Mouse (Mus musculus) heart, postnatal 36 days (tissue): ENCODE measurements around the gene C9. TPM values are rescaled to one million over a fixed set of nuclear protein-coding genes. Genes with fewer than 3 reads are reported as not detected.

Experiments used
- DNase-seq, 2 experiments: peaks; one replicate each; pipeline ENCODE4 v3.0.0; 2021 to 2022
- intact Hi-C: fragments of 180-260 bp; cut with DNase I; formaldehyde crosslinking; loops from one replicate; pipeline ENCODE4 v1.15.1; 2025
- total RNA-seq, 2 experiments: library from RNA; stranded (reverse); gene quantifications; 2 replicates each; pipeline ENCODE4 v1.2.3; 2021

Gene C9
- total RNA-seq = not detected

DNA sequence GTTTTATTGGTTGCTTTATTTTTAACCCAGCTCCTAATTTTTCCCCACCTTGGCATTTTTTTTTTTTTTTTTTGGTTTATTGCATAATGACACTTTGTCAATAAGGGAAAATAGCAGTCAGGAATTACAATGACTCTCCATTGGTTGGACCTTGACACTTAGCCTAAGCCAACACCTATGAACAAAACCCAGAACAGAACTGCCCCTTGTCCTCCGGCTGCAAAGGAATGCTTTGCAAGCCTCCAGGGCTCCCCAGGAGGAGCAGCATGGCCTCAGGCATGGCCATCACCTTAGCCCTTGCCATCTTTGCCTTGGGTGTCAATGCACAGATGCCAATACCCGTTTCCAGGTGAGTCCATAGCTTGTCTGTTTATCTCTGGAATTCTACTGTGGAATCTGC, at the start of gene C9:
Gene C9 (plus strand): TSS at position 193 of the 400 bp plus-strand sequence.
- intact Hi-C loops = no loop called here

DNA sequence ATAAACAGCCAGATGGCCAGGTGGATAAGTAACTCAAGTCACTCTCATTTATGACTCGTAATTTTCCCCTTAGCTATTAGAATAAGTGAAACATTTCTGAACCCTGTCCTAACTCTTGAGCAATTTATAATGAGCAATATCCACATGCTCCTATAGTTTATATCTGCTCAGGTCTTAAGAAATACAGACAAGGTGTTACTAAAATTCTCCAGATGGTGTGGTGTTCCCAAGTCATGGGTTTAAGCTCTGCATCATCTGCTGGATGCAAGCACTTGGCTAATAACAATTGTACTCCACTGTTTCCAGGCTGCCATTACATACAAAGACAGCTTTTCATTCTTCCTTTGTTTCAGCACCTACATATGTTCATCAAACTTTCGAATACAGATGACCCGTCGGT, 46.9 kb upstream of the C9 start:
- intact Hi-C loops = no loop called here

More for the DNA sequence above, at the start of gene C9:
- no peak for DNase-seq

DNA sequence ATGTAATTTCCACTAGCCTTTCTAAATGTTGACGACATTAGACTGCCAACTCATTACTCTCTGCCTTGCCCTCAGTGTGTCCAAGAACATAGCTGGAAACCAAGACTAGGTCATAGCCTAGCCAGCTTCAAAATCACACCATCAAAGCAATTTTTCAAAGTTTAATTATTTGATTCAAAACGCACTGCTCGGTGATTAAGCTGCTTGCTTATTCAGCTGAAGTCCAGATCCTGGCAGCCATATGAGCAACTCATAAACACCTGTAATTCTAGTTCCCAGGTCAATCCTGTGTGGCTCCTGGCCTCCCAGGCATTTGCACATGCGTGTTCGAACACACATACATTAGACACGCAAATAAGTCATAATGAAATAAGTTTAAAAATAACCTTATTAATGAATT, 46.2 kb upstream of the C9 start:
- intact Hi-C loops = no loop called here

More for the DNA sequence above, 46.9 kb upstream of the C9 start:
- DNase-seq = no peak

DNA sequence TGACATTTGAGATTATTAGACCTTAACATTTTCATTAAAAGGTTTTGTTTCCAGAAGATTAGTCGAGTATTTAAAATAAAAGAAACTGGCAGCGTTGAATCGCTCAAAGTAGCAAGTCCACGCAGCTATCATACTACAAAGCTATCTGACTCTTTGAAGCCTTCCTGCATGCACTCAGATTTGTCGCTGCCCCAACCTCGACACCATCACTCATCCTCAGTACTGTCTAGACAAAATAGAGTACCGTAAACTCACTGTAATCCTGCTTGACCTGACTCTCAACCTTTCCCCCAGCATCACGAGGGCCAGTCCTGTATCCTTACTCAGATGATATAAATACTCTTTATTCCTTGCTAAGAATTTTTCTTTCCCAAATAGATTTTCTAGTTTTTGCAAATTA, 45.0 kb upstream of the C9 start:
- DNase-seq = no peak
- intact Hi-C loops = no loop called here

More for the DNA sequence above, 46.2 kb upstream of the C9 start:
- no peak for DNase-seq

DNA sequence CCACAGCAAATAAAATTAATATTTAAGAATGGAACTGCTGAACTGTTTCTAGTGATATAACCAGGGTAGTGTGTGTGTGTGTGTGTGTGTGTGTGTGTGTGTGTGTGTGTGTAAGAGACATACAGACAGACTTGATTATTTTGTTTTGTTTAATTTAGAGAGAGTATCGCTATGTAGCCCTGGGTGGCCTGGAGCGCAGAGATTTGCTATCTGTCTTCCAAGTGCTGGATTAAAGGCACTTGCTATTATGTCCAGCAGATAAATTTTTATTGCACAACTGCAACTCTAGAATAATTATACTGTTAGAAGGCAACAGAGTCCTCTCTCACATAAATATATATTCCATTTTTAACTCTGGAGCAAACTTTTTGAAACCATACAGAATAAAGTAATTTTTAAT, 42.7 kb upstream of the C9 start:
- intact Hi-C loops = no loop called here
- no peak for DNase-seq

DNA sequence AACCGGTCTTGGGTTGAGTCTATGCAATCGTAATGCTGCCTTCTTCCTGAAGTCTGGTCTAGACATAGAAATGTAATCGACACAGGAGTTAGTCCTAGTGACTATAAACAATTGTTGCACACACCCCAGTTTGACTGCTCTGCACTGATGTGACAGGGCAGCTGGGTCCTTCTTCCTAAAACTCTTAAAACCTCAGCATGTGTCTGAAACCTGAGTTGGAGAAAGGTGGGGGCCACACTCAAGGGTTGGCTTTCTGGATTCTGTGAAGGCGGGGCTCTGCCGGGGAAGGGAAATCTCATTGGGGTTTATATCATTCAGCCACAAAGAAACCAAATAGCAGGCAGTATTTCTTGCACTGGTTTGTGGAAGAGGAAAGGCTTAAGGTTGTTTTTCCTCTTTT, 41.0 kb upstream of the C9 start:
- intact Hi-C loops = loop anchor here (2.0 kb wide), 1 partner anchor 15 kb away; no protein-coding TSS in a partner anchor
- no peak for DNase-seq

DNA sequence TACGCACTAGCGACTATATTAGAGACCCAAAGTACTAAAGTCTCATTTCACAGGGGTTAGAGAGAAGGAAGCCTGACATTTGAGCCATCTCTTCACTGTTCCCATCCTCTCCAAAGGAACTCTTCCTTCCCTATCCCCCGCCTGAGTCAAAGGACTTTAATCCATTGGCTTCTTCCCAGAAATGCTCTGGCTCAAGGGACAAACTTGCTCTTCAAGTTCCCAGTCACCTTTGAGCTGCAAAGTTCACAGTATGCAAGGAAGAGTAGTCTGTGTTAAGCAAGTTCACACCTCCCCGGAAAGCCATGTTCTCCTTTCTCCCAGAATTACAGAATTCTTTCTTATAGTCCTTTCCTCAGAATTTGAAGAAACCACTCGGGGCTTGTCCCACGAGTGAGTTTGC, 38.4 kb upstream of the C9 start:
- DNase-seq = no peak
- intact Hi-C loops = no loop called here

DNA sequence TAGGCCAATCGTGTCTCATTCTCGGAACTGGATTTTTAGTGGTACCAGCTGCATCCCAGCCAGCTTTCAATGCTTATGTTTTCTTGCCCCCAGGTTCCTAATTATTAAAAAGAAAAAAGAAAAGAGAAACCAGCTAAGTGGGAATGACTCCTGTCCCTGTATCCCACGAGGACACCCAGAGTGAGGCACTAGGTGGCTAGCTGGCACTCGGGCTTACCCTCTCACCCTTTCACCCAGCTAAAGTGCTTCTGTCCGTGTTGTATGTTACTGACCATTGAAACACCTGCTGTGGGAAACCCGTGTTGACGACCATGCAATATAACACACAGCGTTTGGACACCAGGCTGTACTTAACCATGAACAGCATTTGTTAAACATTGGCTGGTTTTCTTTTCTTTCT, 36.1 kb upstream of the C9 start:
- intact Hi-C loops = no loop called here
- no peak for DNase-seq

DNA sequence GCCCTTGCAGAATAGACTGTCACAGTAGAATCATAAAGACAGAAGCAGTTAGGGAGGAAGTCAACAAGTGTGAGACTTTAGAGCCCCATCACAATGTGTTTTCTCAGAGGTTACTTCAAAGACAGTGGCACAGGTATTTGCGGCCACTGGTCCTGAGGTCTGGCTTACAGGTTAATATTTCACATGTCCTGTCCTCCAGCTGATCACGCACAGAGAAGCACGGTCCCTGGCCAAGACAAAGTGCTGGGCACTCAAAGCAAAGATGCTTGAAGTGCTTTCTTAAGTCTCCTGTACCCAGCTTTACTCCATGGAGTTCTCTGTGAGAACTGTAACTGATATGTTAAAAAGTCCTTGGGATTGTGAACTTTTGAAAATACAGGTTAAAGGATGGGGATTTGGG, 35.0 kb upstream of the C9 start:
- DNase-seq = no peak
- intact Hi-C loops = no loop called here

DNA sequence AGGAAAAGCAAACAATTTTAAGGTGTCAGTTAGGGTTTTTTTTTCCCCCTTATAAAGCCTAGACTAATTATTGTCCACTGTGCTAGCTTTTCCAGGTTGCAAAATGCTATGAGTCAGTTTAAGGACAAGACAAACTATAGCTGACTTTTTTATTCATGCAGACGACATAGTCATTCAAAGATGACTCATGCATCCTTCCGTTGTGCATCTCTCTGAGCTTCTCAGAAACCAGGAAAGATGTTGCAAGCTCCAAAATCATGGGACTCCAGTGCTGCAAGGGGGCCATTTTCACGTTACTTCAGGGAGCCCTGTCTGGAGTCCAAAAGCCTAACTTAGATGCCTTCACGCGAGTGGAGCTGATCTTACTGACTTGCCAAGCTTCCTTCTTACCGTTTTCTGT, 33.8 kb upstream of the C9 start:
- no peak for DNase-seq
- intact Hi-C loops = no loop called here

DNA sequence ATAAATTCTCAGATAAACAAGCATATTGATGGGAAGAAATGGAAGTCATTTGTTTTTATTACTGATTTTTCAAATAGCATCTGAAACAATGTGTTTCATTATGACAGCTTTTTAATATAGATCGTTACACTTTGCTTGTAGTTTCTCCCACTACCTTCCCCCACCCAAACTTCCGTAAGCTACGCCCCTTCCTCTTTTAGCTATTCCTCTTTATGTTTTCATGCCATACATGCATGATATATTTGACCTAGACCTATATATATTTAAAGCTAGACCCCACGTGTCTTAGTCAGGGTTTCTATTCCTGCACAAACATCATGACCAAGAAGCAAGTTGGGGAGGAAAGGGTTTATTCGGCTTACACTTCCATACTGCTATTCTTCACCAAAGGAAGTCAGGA, 29.8 kb upstream of the C9 start:
- DNase-seq = no peak
- intact Hi-C loops = no loop called here

DNA sequence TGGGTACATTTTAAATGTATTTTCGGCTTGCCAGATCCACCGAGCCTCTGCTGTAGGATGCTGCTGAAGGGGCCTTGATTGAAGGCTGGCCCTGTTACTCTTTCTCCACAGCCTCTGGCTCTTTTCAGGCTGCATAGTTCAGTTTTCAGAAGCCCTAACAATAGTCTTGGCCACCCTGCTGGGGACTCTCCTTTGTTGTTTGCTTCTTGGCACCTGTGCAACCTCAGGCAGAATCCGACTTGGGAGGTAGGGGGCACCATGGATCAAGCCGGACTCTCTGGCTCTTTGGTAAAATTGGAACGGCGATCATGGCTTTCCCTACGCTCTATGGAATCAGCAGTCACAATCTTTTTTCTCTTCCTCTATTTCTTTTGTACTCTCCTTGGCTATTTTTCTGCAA, 13.3 kb upstream of the C9 start:
- no peak for DNase-seq
- intact Hi-C loops = no loop called here

DNA sequence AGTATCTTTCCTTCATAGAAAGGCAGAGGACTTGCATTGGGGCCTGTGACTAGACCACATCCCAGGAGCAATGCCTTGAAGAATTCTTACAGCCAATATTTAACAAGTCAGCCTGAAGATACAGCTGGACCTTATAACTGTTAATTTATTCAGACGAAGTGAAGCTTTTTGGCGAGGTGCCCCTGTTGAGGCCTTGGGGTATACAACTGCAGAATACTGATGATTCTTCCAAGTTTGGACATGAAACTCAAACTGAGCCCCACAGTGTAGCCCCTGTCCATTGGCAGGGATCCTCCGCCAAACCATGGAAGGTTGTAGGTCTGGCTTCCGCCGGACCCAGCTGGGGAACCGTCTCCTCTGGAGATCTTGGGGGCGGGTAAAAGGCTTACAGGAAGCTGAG, 12.7 kb upstream of the C9 start:
- intact Hi-C loops = no loop called here
- peak in 1 of 2 experiments; percentile 15 for DNase-seq

DNA sequence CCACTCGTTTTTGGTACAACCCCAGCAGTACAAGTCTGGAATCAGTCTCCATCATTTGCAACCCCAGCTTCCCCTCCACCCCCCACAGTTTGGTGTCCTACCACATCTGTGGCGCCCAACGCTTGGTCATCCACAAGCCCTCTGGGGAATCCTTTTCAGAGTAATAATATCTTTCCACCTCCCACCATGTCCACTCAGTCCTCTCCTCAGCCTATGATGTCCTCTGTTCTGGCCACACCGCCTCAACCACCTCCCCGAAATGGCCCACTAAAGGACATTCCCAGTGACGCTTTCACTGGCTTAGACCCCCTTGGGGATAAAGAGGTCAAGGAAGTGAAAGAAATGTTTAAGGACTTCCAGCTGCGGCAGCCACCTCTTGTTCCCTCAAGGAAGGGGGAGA, 9.8 kb upstream of the C9 start:
- no peak for DNase-seq
- intact Hi-C loops = loop anchor here (1.0 to 5.0 kb wide), 3 partner anchors 48 to 197 kb away; no protein-coding TSS in a partner anchor

DNA sequence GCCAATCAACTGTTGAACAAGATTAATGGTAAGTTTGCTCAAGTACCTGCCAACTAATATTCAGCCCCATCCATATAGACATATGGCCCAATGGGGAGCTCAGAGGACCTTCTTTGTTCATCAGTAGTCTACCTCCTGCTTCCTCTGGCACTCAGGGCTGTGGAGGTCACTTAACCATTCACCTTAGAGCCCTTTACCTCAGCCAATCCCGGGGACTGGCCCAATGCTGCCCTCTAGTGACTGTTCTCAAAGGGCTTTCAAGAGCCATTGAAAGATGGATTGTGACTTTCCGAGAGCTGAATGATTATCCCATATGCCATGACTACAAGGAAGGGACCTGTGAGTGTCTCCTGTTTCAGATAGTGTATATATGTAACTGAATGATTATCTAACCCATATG, 9.4 kb upstream of the C9 start:
- intact Hi-C loops = loop anchor here (1.0 to 5.0 kb wide), 3 partner anchors 48 to 197 kb away; no protein-coding TSS in a partner anchor
- DNase-seq = peak; percentile 47 to 51

DNA sequence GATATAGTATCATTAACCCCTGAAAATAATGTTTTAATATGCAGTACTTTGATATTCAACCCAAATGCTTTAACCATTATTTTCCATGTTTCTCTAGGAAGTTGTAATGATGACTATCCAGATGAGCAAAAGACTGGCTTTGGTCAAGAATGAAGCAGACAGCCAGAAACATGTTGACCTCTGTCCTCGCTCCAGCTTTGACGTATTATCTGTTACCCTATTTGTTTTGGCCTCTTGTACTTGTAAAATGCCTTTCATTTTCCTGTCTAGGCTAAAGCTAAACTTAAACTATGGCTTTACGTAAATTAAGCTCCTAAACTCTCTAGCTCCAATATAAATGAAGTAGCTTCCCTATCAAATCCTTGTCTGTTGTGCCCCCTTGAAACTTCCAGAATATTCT, 6.4 kb upstream of the C9 start:
- no peak for DNase-seq
- intact Hi-C loops = loop anchor here (5.0 kb wide), 2 partner anchors 51 to 129 kb away; no protein-coding TSS in a partner anchor

DNA sequence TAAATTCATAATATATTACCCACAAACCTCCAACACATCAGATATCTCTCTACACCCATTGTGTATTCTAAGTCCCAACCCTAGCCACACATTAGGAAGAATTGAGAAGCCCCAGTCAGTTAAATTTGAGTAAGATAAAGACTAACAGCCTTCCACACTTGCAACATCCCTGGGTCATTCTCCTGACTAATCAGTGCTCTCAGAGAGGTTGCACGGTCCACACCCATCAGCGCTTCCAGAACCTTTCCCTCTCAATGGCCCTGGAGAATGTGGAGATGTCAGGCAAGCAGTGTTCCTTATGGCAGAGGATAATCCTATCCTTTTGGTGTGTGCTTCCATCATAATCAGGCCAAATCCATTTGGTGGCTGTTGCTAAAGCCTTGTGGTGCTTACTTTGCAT, 675 bp upstream of the C9 start:
- intact Hi-C loops = no loop called here
- no peak for DNase-seq

DNA sequence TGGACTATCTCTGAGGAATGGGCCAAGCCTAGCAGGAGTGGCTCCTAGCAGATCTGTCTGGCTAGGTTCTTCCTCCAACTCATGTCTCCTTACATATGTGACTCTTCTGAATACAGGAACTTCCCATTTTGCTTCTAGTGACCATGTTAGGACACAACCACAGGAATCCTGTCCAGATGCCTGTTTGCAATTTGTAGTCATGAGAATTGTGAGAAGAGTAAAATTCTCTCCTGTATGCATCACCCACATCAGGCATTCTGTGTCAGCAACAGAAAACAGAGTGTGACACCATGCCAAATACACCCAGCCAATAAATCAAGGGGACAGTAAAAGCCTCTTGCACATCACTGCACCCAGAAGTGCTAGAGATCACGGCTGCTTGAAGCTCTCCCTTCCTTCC, 1.1 kb downstream of the C9 start:
- no peak for DNase-seq
- intact Hi-C loops = no loop called here

DNA sequence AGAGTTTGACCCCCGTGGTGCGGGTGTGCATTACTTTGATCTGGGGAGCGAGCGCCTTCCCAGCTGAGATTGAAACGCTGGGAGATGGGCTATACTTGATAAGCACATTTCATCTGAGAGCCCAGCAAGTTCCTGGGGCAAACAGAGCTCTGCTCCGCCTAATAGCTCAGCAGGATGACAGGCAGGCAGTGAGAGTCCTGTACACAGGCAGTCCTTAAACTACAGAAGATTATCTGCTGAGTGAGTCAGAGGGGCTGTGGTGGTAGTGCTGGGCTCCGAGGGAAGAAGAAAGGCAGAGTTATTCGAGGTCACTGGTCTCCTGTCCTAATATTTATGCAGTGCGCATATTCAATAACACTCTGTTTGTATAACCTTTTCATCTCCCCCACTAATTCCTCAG, 3.8 kb downstream of the C9 start:
- intact Hi-C loops = no loop called here
- no peak for DNase-seq

DNA sequence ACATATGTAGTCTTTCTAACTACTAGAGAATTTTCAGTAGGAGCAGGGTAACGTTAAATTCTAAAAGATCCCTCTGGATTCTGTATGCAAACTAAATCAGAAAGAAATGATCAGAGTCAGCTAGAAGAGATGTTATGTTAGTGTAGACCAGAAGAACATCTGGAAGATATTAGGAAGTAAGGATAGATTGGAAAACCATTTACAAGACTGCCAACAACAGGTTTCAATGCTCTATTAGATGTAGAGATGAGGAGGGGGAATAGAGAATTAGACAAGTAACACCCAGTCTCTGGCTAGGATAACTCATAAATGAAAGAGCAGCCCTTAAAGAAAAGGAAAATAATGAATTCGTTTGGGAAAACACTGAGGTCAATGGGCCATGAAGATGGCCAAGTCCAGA, 9.3 kb downstream of the C9 start:
- DNase-seq = no peak
- intact Hi-C loops = no loop called here

DNA sequence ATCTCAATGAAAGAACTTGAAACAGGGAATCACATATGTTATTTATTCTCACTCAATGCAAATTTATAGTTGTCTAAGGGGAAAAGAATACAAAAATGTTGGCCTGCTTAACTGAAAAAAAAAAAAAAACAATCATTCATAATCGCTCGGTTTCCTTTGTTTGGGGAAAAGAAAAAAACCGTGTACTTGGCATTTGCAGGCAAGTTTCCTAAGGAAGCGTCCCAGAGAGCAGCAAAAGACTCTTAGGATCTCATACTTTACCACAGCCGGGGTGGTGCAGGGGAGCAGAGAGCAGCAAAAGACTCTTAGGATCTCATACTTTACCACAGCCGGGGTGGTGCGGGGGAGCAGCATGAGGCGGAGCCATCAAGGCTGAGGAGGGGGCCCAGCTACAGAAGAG, 16.3 kb downstream of the C9 start:
- no peak for DNase-seq
- intact Hi-C loops = no loop called here

DNA sequence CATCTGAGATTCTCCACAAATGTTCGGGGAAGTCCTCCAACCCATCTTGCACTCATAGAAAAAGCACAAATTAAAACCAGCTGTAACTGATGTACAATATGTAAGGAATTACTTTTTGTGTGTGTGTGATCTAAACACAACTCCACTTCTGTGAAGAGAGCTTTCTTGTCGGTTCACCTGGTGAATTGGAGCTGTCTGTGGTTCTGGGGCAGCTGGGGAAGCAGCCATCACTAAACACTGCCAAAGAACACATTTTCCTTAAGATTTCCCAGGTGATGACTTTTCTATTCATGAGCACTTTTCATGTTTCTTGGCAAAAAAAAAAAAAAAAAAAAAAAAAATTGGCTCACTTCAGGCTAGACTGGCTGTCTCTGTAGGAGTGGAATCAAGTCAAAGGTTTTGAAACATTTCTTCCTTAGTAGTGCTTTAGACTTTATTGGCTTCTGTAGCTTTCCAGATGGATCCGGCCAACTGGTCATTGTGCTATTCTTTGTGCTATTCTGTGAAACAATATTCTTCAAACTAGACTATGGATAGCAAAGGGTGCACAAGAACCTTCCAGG, 18.3 kb downstream of the C9 start:
- no peak for DNase-seq
- intact Hi-C loops = no loop called here

DNA sequence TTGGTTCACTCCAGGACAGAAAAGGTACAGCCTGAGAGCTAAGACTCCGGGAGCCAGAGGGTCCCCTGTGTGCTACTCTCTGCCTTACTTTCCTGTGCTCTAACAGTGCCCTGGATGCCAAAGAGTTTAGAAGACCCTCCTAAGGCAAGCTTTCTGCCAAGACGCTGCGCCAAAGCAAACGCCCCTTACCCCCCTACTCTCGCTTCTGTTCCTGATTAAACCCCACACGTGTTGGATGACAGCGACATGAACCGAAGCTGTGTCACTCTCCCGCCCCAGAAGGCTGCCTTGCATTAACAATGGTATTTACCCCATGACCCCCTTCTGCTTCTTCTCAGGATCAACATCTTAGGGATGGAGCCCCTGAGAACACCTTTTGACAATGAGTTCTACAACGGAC, 21.9 kb downstream of the C9 start:
- intact Hi-C loops = no loop called here
- DNase-seq = no peak
